11 mouse cellular contexts compared by ENCODE assay signal in genomic region chr11:81454111-81454510, GRCm38 (mm10).
DNase-seq lines count a peak whose midpoint lies in the region; ATAC-seq and TF ChIP-seq lines count a peak whose summit lies in the region.
"Had no signal": no experiment of that assay in that cellular context is flagged by ENCODE, and none has a peak within 500 bp of the region (broad histone marks: within the 10 kb centered on the region; RNA-seq: fewer than 3 reads in every experiment).

No protein-coding gene starts in this region.

- no peak for TF ChIP-seq CTCF in lung, postnatal 0 days (IDR thresholded peaks at IDR 0.05)

- no peaks in the 10 kb centered on the region for H3K9me3 ChIP-seq in hindbrain, embryonic 13.5 days
- H3K9me3 ChIP-seq in lung, postnatal 0 days (ENCODE audit: low read length): no peaks in the 10 kb centered on the region

- ATAC-seq in hindbrain, embryonic 13.5 days (ENCODE audit: low FRiP score): peak; percentile 63
- no peak for ATAC-seq in lung, postnatal 0 days
- ATAC-seq in granulocyte monocyte progenitor cell, adult 5-6 weeks (replicated peaks; ENCODE audit: poor library complexity, severe bottlenecking): no peak
- ATAC-seq: intestine, embryonic 16.5 days had no signal

- DNase-seq in cerebellum, adult 9-11 months: peak; percentile 2
- DNase-seq in cerebellum, adult 11-12 months: no peak
- peak; percentile 27 for DNase-seq in embryo, embryonic 11.5 days (ENCODE audit: low read depth, low spot score)
- peak; percentile 26 for DNase-seq in neural tube, embryonic 10.5 days (ENCODE audit: extremely low spot score, low spot score)
- DNase-seq in lung, postnatal 0 days (ENCODE audit: low spot score): no peak
- no peak for DNase-seq in right cerebral cortex, adult 18-20 months
- DNase-seq: heart, adult 18-20 months; lung, embryonic 14.5 days had no signal

- peaks cover 31% of the 10 kb centered on the region for H3K4me1 ChIP-seq in hindbrain, embryonic 13.5 days (replicated peaks)
- no peaks in the 10 kb centered on the region for H3K4me1 ChIP-seq in lung, postnatal 0 days (ENCODE audit: insufficient read depth, low read depth, low read length)

- peak overlapping the region; percentile 83 for H3K27ac ChIP-seq in hindbrain, embryonic 13.5 days
- no peak overlapping the region for H3K27ac ChIP-seq in lung, postnatal 0 days (ENCODE audit: low read length)

- no peaks in the 10 kb centered on the region for H3K36me3 ChIP-seq in hindbrain, embryonic 13.5 days
- H3K36me3 ChIP-seq in lung, postnatal 0 days (ENCODE audit: insufficient read depth, low read length): no peaks in the 10 kb centered on the region

- no peaks in the 10 kb centered on the region for H3K27me3 ChIP-seq in hindbrain, embryonic 13.5 days
- H3K27me3 ChIP-seq in lung, postnatal 0 days (replicated peaks; ENCODE audit: insufficient read depth, low read length): no peaks in the 10 kb centered on the region

- no peak overlapping the region for H3K4me2 ChIP-seq in hindbrain, embryonic 13.5 days
- no peak overlapping the region for H3K4me2 ChIP-seq in lung, postnatal 0 days (replicated peaks; ENCODE audit: low read depth, low read length)
- H3K4me2 ChIP-seq: lung, embryonic 14.5 days had no signal

- no peak for TF ChIP-seq EP300 in lung, postnatal 0 days (IDR thresholded peaks at IDR 0.05)

- WGBS in hindbrain, embryonic 13.5 days: 17% methylated on average over 1 of the region's 1 CpGs
- WGBS in lung, postnatal 0 days: 24% methylated on average over 1 of the region's 1 CpGs

- no peak overlapping the region for H3K4me3 ChIP-seq in hindbrain, embryonic 13.5 days
- no peak overlapping the region for H3K4me3 ChIP-seq in lung, postnatal 0 days (ENCODE audit: low read depth, low read length)

- no peak overlapping the region for H3K9ac ChIP-seq in hindbrain, embryonic 13.5 days
- no peak overlapping the region for H3K9ac ChIP-seq in lung, postnatal 0 days (replicated peaks; ENCODE audit: low read depth)
- H3K9ac ChIP-seq: lung, embryonic 14.5 days had no signal

Comparison
In these comparisons a context has a peak if more than half of its experiments do, and no peak if none do; other contexts are left out.
1. DNase-seq: peak in cerebellum, adult 9-11 months (single experiment), embryo, embryonic 11.5 days (single experiment) and neural tube, embryonic 10.5 days (single experiment); none in cerebellum, adult 11-12 months (single experiment), lung, postnatal 0 days (single experiment) and right cerebral cortex, adult 18-20 months (single experiment).